Mouse (Mus musculus) limb, embryonic 10.5 days (tissue): ENCODE results near the gene Syt3. TPM values are rescaled to one million over a fixed set of nuclear protein-coding genes. Genes with fewer than 3 reads are reported as not detected.
A peak's percentile ranks its signal among the peaks of the same experiment; 100 is the strongest.

ENCODE experiments used
- DNase-seq: peaks from one replicate; pipeline ENCODE4 v3.0.0-alpha.2; 2017; ENCODE audit warnings: low spot score
- H3K27ac ChIP-seq: fragments of 300-500 bp; sonication (generic); 2 replicates; pipeline ENCODE4 v1.5.1; 2016; ENCODE audit warnings: mild to moderate bottlenecking
- H3K27me3 ChIP-seq: fragments of 300-500 bp; sonication (generic); 2 replicates; pipeline ENCODE4 v1.6.1; 2016; ENCODE audit warnings: low read depth, mild to moderate bottlenecking; ENCODE audit not compliant: poor library complexity, severe bottlenecking
- H3K36me3 ChIP-seq: fragments of 300-500 bp; sonication (generic); 2 replicates; pipeline ENCODE4 v1.6.1; 2016; ENCODE audit warnings: mild to moderate bottlenecking, moderate library complexity
- H3K4me1 ChIP-seq: fragments of 300-500 bp; sonication (generic); 2 replicates; pipeline ENCODE4 v1.6.1; 2016
- H3K4me3 ChIP-seq: fragments of 300-500 bp; sonication (generic); 2 replicates; pipeline ENCODE4 v1.5.1; 2016; ENCODE audit warnings: mild to moderate bottlenecking, moderate library complexity
- H3K9me3 ChIP-seq: fragments of 300-500 bp; sonication (generic); replicated peaks from 2 replicates; pipeline ENCODE4 v1.6.1; 2016; ENCODE audit warnings: mild to moderate bottlenecking
- WGBS: fragments of 180-500 bp; shearing (Covaris S2); methylation state at CpG from one replicate; pipeline ENCODE4 v1.1.7; 2016; 5-methylcytosine and 5-hydroxymethylcytosine counted together
- polyA plus RNA-seq: library from polyadenylated mRNA; unstranded; fragments of >200 nt; fragmentation: Nextera tagmentation; extraction: Ambion mirVana; gene quantifications from 2 replicates; pipeline ENCODE4 v1.2.1, GENCODE M21; 2016

The Syt3 gene
- polyA plus RNA-seq, 1 experiment from 2014 or later = 1.9 TPM

DNA sequence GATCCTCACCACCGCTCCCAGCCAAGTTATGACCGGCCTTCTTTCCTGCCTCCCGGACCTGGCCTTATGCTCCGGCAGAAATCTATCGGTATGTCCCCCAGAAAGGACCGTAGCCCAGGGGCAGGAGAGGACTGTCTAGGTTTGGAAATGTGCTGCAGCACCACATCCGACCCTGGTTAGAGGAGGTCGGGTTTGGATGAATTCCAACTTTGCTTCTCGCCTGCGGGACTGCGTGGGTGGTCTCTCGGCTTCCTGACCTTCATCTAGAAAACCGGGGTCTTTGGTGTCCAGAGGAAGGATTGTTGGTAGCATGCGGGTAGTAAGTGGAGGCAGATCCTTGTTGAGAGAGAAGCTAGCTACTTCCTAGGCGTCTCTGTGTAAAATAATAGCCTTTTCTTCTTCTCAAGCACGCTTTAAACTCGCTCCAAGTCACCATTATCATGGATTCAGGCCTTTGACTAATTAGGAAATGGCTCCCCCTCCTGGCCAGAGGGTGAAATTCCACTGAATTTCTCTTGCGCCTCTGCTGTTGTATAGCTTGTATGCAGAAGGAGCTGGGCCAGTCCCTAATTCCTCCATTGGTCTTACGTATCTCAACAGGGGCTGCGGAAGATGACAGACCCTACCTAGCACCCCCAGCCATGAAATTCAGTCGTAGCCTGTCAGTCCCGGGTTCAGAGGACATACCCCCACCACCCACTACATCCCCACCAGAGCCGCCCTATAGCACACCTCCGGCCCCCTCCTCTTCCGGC lies 32.8 kb upstream of the Syt3 start:
- Histone ChIP-seq H3K36me3 (no peaks in the 10 kb centered on the region), H3K27me3 (peaks cover 97% of the 10 kb centered on the region), H3K27ac (peak overlapping the region; percentile 62), H3K4me3 (peak overlapping the region; percentile 45), H3K9me3 (no peaks in the 10 kb centered on the region), H3K4me1 (peaks cover 36% of the 10 kb centered on the region)
- WGBS = 3% methylated on average over 25 of the region's 25 CpGs
- peak; percentile 85 for DNase-seq

DNA sequence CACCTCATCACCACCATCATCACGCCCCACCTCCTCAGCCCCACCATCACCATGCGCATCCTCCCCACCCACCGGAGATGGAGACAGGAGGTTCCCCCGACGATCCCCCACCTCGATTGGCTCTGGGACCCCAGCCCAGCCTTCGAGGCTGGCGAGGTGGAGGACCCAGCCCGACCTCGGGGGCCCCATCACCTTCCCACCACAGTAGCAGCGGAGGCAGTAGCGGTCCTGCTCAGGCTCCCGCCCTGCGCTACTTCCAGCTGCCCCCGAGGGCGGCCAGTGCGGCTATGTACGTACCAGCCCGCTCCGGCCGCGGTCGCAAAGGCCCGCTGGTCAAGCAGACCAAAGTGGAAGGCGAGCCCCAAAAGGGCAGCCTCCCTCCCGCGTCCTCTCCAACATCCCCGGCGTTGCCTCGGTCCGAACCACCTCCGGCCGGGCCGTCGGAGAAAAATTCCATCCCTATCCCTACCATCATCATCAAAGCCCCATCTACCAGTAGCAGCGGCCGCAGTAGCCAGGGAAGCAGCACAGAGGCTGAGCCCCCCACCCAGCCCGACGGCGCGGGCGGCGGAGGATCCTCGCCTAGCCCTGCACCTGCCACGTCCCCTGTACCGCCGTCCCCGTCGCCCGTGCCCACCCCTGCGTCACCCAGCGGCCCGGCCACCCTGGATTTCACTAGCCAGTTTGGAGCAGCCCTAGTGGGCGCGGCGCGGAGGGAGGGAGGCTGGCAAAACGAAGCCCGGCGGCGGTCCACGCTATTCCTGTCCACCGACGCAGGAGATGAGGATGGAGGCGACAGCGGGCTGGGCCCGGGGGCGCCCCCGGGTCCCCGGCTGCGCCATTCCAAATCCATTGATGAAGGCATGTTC lies 31.8 kb upstream of the Syt3 start:
- Histone ChIP-seq H3K36me3 (no peaks in the 10 kb centered on the region), H3K9me3 (no peaks in the 10 kb centered on the region), H3K27ac (no peak overlapping the region), H3K4me1 (peaks cover 46% of the 10 kb centered on the region), H3K27me3 (peaks cover 100% of the 10 kb centered on the region), H3K4me3 (peak overlapping the region; percentile 34; the same call in 1 of the 2 replicates)
- 4% methylated on average over 71 of the region's 71 CpGs for WGBS
- peak; percentile 44 for DNase-seq

DNA sequence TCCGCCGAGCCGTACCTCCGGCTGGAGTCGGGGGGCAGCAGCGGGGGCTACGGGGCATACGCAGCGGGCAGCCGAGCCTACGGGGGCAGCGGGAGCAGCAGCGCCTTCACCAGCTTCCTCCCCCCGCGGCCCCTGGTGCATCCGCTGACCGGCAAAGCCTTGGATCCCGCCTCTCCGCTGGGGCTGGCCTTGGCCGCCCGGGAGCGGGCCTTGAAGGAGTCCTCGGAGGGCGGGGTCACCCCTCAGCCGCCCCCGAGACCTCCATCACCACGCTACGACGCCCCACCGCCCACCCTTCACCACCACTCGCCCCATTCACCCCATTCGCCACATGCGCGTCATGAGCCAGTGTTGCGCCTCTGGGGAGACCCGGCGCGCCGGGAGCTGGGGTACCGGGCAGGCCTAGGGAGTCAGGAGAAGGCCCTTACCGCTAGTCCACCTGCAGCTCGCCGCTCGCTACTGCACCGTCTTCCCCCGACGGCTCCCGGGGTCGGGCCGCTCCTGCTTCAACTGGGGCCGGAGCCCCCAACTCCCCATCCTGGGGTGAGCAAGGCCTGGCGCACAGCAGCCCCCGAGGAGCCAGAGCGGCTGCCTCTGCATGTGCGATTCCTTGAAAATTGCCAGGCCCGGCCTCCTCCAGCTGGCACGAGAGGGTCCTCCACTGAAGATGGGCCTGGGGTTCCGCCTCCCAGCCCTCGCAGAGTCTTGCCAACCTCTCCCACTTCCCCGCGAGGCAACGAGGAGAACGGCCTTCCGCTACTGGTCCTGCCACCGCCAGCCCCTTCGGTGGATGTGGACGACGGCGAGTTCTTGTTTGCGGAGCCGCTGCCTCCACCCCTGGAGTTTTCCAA lies 30.9 kb upstream of the Syt3 start:
- Histone ChIP-seq H3K27ac (no peak overlapping the region), H3K36me3 (no peaks in the 10 kb centered on the region), H3K4me1 (peaks cover 54% of the 10 kb centered on the region), H3K9me3 (no peaks in the 10 kb centered on the region), H3K27me3 (peaks cover 100% of the 10 kb centered on the region), H3K4me3 (peak overlapping the region; percentile 34)
- WGBS = 3% methylated on average over 71 of the region's 71 CpGs
- peak; percentile 50 for DNase-seq

DNA sequence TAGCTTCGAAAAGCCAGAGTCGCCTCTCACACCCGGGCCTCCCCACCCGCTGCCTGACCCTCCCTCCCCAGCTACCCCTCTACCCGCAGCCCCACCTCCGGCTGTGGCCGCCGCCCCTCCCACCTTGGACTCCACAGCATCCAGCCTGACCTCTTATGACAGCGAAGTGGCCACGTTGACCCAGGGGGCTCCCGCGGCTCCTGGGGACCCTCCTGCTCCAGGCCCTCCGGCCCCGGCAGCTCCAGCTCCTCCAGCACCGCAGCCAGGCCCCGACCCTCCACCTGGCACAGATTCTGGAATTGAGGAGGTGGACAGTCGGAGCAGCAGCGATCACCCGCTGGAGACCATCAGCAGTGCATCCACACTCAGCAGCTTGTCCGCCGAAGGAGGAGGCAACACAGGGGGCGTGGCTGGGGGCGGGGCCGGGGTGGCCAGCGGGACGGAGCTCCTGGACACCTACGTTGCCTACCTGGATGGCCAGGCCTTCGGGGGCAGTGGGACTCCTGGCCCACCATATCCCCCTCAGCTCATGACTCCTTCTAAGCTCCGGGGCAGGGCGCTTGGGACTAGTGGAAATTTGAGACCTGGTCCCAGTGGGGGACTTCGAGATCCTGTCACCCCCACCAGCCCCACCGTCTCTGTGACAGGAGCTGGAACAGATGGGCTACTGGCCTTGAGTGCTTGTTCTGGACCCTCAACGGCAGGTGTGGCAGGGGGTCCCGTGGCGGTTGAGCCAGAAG lies 30.1 kb upstream of the Syt3 start:
- Histone ChIP-seq H3K36me3 (no peaks in the 10 kb centered on the region), H3K9me3 (no peaks in the 10 kb centered on the region), H3K27ac (no peak overlapping the region), H3K4me1 (peaks cover 58% of the 10 kb centered on the region), H3K27me3 (peaks cover 100% of the 10 kb centered on the region), H3K4me3 (peak overlapping the region; percentile 34)
- WGBS = under 1% methylated on average over 35 of the region's 35 CpGs
- peak; percentile 60 for DNase-seq

GRCm38 (mm10) chr7:44355411-44355810 lies 28.5 kb upstream of the Syt3 start:
- no peaks in the 10 kb centered on the region for H3K36me3 ChIP-seq
- no peak overlapping the region for H3K4me3 ChIP-seq
- no peak overlapping the region for H3K27ac ChIP-seq
- no peak for DNase-seq
- no peaks in the 10 kb centered on the region for H3K9me3 ChIP-seq
- peaks cover 71% of the 10 kb centered on the region for H3K4me1 ChIP-seq
- 84% methylated on average over 6 of the region's 6 CpGs for WGBS
- H3K27me3 ChIP-seq = peaks cover 100% of the 10 kb centered on the region

DNA sequence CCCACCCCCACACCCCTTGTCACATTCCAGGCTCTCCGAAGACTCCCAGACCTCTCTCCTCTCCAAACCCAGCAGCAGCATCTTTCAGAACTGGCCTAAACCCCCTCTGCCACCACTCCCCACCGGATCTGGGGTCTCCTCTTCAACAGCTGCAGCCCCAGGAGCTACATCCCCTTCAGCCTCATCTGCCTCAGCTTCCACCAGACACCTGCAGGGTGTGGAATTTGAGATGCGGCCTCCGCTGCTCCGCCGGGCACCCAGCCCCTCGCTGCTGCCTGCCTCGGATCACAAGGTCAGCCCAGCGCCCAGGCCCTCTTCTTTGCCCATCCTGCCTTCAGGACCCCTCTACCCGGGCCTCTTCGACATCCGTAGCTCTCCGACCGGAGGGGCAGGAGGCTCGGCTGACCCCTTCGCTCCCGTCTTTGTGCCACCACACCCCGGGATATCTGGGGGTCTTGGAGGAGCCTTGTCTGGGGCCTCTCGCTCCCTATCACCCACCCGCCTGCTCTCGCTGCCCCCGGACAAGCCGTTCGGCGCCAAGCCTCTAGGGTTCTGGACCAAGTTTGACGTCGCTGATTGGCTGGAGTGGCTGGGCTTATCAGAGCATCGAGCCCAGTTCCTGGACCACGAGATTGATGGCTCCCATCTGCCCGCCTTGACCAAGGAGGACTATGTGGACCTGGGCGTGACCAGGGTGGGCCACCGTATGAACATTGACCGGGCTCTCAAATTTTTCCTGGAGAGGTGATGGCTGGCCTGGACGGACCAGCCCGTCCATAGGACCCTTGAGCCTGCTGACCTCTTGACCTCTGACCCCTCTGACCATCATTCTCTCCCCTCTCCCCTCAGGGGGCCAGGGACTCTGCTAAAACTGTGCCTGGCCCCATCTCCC lies 27.1 kb upstream of the Syt3 start:
- H3K27me3 ChIP-seq = peaks cover 100% of the 10 kb centered on the region
- no peaks in the 10 kb centered on the region for H3K36me3 ChIP-seq
- H3K27ac ChIP-seq = no peak overlapping the region
- H3K9me3 ChIP-seq = no peaks in the 10 kb centered on the region
- H3K4me3 ChIP-seq = peak overlapping the region; percentile 34
- H3K4me1 ChIP-seq = peaks cover 65% of the 10 kb centered on the region
- peak; percentile 47 for DNase-seq
- under 1% methylated on average over 35 of the region's 35 CpGs for WGBS

DNA sequence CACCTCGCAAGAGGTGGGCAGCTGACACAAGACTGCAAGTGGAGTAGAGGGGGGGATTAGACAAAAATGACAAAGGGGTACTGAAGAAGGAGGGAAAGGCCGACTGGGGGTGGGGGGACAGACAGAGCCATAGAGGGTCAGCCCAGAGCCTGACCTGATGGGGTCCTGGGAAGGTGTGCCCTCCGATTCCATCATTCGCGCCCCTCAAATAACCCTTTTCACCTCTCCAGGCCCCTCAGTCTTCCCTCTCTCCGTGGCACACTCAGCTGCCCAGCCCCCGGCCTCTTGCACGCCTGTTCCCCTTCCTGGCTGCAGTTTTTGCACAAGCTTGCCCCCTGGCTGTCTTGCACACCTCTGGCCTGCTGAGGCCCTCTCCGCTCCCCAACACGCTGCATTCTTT lies 26.4 kb upstream of the Syt3 start:
- H3K27ac ChIP-seq = no peak overlapping the region
- peaks cover 100% of the 10 kb centered on the region for H3K27me3 ChIP-seq
- H3K9me3 ChIP-seq = no peaks in the 10 kb centered on the region
- no peaks in the 10 kb centered on the region for H3K36me3 ChIP-seq
- peak; percentile 40 for DNase-seq
- 11% methylated on average over 10 of the region's 10 CpGs for WGBS
- peak overlapping the region; percentile 34; the same call in 1 of the 2 replicates for H3K4me3 ChIP-seq
- H3K4me1 ChIP-seq = peaks cover 63% of the 10 kb centered on the region

- peaks cover 58% of the 10 kb centered on the region for H3K4me1 ChIP-seq
- WGBS = 13% methylated on average over 5 of the region's 5 CpGs
- no peaks in the 10 kb centered on the region for H3K9me3 ChIP-seq
- H3K27ac ChIP-seq = no peak overlapping the region
- no peak for DNase-seq
- peaks cover 100% of the 10 kb centered on the region for H3K27me3 ChIP-seq
- H3K36me3 ChIP-seq = no peaks in the 10 kb centered on the region
- peak overlapping the region; percentile 6; the same call in 1 of the 2 replicates for H3K4me3 ChIP-seq
Observed at GRCm38 (mm10) chr7:44358012-44358411, 25.9 kb upstream of the Syt3 start.

DNA sequence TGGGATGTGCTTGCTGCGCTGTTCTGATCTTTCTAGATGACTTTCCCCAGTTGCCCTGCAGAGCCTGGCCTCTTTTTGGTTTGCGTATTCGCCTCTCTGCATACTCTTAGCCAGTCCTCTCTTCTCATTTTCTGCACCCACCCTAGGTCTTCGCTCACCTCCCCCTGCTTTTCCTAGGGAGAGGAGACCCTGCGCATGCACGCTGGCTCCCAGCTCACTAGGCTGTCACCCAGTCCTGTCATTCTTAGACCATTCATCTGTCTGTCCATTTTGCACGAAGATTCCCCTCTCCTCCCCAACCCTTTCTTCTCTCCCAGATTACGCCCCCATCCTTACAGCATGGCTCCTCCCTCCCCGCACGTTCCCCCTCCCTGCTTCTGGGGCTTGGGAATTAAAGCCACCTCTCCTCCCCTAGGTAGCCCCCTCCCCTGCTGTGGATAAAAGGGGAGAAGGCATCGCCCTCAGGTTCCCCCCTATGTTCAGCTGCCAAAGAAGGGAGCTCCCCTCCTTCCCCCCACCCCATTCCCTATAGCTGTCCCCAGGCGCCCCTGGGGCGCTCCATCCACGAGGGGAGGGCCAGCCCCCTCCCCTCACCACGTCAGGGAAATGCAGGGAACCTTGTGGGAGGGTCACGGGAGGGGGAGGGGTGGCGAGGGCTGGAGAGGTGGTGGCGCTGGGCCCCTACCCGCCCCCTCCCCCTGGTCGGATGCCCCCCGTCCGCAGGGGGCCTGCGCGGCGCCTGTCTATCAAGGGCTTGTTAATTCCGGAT lies 24.8 kb upstream of the Syt3 start:
- DNase-seq = no peak
- peaks cover 48% of the 10 kb centered on the region for H3K4me1 ChIP-seq
- 3% methylated on average over 26 of the region's 26 CpGs for WGBS
- H3K4me3 ChIP-seq = peak overlapping the region; percentile 59
- H3K27me3 ChIP-seq = peaks cover 100% of the 10 kb centered on the region
- H3K27ac ChIP-seq = peak overlapping the region; percentile 61
- H3K36me3 ChIP-seq = no peaks in the 10 kb centered on the region
- no peaks in the 10 kb centered on the region for H3K9me3 ChIP-seq

- Histone ChIP-seq H3K4me3 (peak overlapping the region; percentile 59), H3K36me3 (no peaks in the 10 kb centered on the region), H3K27me3 (peaks cover 96% of the 10 kb centered on the region), H3K27ac (no peak overlapping the region), H3K9me3 (no peaks in the 10 kb centered on the region), H3K4me1 (peaks cover 44% of the 10 kb centered on the region)
- 1% methylated on average over 54 of the region's 54 CpGs for WGBS
- peak; percentile 91 for DNase-seq
Observed at GRCm38 (mm10) chr7:44359908-44360672, 23.8 kb upstream of the Syt3 start.
